Mouse (Mus musculus) embryonic facial prominence, embryonic 14.5 days (tissue): ENCODE measurements around the gene Olfr1444. TPM values are rescaled to one million over a fixed set of nuclear protein-coding genes. Genes with fewer than 3 reads are reported as not detected.

Source experiments
- ATAC-seq: fragments of 200-750 bp; cut with Nextera tagmentation; 2 replicates; pipeline ENCODE4 v1.8.0; 2017; ENCODE audit warnings: low read depth, moderate number of reproducible peaks, moderate TSS enrichment
- DNase-seq: peaks from one replicate; pipeline ENCODE4 v3.0.0-alpha.2; 2015; ENCODE audit warnings: low spot score
- H3K27ac ChIP-seq: fragments of 300-500 bp; sonication (generic); replicated peaks from 2 replicates; pipeline ENCODE4 v1.5.1; 2014; ENCODE audit warnings: low read depth, mild to moderate bottlenecking, low read length, moderate library complexity
- H3K27me3 ChIP-seq: fragments of 300-500 bp; sonication (generic); replicated peaks from 2 replicates; pipeline ENCODE4 v1.6.1; 2014; ENCODE audit warnings: low read length; ENCODE audit not compliant: control insufficient read depth, insufficient read depth
- H3K36me3 ChIP-seq: fragments of 300-500 bp; sonication (generic); 2 replicates; pipeline ENCODE4 v1.6.1; 2014; ENCODE audit warnings: low read length, mixed read lengths; ENCODE audit not compliant: control insufficient read depth, insufficient read depth
- H3K4me1 ChIP-seq: fragments of 300-500 bp; sonication (generic); 2 replicates; pipeline ENCODE4 v1.6.1; 2014; ENCODE audit warnings: antibody characterized with exemption, low read length; ENCODE audit not compliant: control insufficient read depth, insufficient read depth
- H3K4me2 ChIP-seq: fragments of 300-500 bp; sonication (generic); 2 replicates; pipeline ENCODE4 v1.6.1; 2014; ENCODE audit warnings: low read depth, mild to moderate bottlenecking, low read length, moderate library complexity, mixed read lengths
- H3K4me3 ChIP-seq: fragments of 300-500 bp; sonication (generic); 2 replicates; pipeline ENCODE4 v1.5.1; 2014; ENCODE audit warnings: low read depth, mild to moderate bottlenecking, low read length
- H3K9ac ChIP-seq: fragments of 300-500 bp; sonication (generic); 2 replicates; pipeline ENCODE4 v1.6.1; 2014; ENCODE audit warnings: low read depth, mild to moderate bottlenecking, low read length, moderate library complexity, mixed read lengths
- H3K9me3 ChIP-seq: fragments of 300-500 bp; sonication (generic); 2 replicates; pipeline ENCODE4 v1.6.1; 2016; ENCODE audit warnings: low read length; ENCODE audit not compliant: control insufficient read depth
- WGBS: fragments of 180-500 bp; shearing (Covaris S2); extraction: QIAGEN DNeasy Blood & Tissue Kit; methylation state at CpG from one replicate; pipeline ENCODE4 v1.1.7; 2014; 5-methylcytosine and 5-hydroxymethylcytosine counted together
- polyA plus RNA-seq: library from polyadenylated mRNA; unstranded; fragments of >200 nt; fragmentation: Nextera tagmentation; extraction: Ambion mirVana; gene quantifications from 2 replicates; pipeline ENCODE4 v1.2.1, GENCODE M21; 2014

Olfr1444 gene
- polyA plus RNA-seq, 1 experiment from 2014 or later = not detected

GRCm38 (mm10) chr19:12838507-12838906, 18.6 kb upstream of the Olfr1444 start:
- H3K4me1 ChIP-seq = no peaks in the 10 kb centered on the region
- no peak overlapping the region for H3K27ac ChIP-seq
- H3K4me2 ChIP-seq = no peak overlapping the region
- no peak overlapping the region for H3K4me3 ChIP-seq
- H3K9ac ChIP-seq = no peak overlapping the region
- no peak for DNase-seq
- no peaks in the 10 kb centered on the region for H3K9me3 ChIP-seq
- 91% methylated on average over 1 of the region's 1 CpGs for WGBS
- H3K27me3 ChIP-seq = no peaks in the 10 kb centered on the region
- no peak for ATAC-seq
- no peaks in the 10 kb centered on the region for H3K36me3 ChIP-seq

DNA sequence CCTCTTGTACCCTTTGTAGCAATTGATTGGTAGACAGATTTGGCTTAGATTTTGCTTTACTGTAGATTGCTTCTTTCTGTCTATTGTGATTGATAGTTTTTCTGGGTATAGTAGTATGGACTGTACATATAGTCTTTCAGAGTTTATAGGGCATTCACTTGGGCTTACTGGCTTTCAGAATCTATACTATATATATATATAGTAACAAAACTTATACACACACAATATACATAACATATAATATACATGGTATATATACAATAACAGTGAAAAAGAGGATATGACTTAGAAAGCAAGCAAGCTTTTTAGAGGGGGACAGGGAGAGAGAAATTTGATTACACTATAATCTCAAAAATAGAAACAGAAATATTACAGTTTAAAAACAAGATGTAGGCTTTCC, 10.7 kb upstream of the Olfr1444 start, which contains the start of gene Gm5244:
Gm5244 (plus strand) TSS at position 301 of the 400 bp plus-strand sequence.
- Histone ChIP-seq H3K27ac (no peak within 1 kb of the TSS), H3K4me3 (no peak within 1 kb of the TSS), H3K27me3 (no peaks in the 10 kb centered on the region), H3K4me2 (no peak within 1 kb of the TSS), H3K36me3 (no peaks in the 10 kb centered on the region), H3K9me3 (no peaks in the 10 kb centered on the region), H3K4me1 (no peaks in the 10 kb centered on the region), H3K9ac (no peak within 1 kb of the TSS)
- DNase-seq (no peak), ATAC-seq (no peak)

- no peak for ATAC-seq
- WGBS = 79% methylated on average over 2 of the region's 2 CpGs
Measured at GRCm38 (mm10) chr19:12883555-12883954, 26.5 kb downstream of the Olfr1444 start, which contains the start of gene Olfr1445. TSS of gene Olfr1445 (plus strand) at chr19:12883855.

DNA sequence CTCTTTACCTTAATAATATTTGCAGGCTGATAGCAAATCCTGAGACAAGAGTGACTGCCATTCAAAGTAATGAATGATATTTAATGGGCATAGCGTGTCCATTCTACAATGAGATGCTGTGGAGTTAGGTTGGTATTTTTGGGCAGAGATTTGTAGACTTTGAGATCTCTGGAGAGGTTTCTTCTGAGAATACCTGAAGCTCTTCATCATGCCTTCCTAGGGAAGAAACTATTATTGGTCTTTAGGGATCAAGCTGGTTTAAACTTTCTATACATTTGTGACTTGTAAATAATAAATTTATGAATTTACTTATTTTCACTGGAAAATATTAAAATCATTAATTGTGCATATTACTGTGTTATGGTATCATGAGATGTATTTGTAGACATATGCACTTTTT, 36.3 kb downstream of the Olfr1444 start, which contains the start of gene Olfr1446:
Olfr1446 (minus strand) TSS at position 101 of the 400 bp plus-strand sequence.
- H3K9me3 ChIP-seq = no peaks in the 10 kb centered on the region
- H3K27me3 ChIP-seq = no peaks in the 10 kb centered on the region
- no peaks in the 10 kb centered on the region for H3K36me3 ChIP-seq
- 80% methylated on average over 1 of the region's 1 CpGs for WGBS
- no peak within 1 kb of the TSS for H3K27ac ChIP-seq
- no peak within 1 kb of the TSS for H3K4me2 ChIP-seq
- DNase-seq (no peak), ATAC-seq (no peak)
- no peaks in the 10 kb centered on the region for H3K4me1 ChIP-seq
- H3K9ac ChIP-seq = no peak within 1 kb of the TSS
- no peak within 1 kb of the TSS for H3K4me3 ChIP-seq

More at GRCm38 (mm10) chr19:12883555-12883954, 26.5 kb downstream of the Olfr1444 start, which contains the start of gene Olfr1445:
- Histone ChIP-seq H3K9me3 (no peaks in the 10 kb centered on the region), H3K36me3 (no peaks in the 10 kb centered on the region), H3K4me3 (no peak within 1 kb of the TSS), H3K27me3 (no peaks in the 10 kb centered on the region), H3K9ac (no peak within 1 kb of the TSS), H3K27ac (no peak within 1 kb of the TSS), H3K4me2 (no peak within 1 kb of the TSS), H3K4me1 (no peaks in the 10 kb centered on the region)
- DNase-seq = no peak

DNA sequence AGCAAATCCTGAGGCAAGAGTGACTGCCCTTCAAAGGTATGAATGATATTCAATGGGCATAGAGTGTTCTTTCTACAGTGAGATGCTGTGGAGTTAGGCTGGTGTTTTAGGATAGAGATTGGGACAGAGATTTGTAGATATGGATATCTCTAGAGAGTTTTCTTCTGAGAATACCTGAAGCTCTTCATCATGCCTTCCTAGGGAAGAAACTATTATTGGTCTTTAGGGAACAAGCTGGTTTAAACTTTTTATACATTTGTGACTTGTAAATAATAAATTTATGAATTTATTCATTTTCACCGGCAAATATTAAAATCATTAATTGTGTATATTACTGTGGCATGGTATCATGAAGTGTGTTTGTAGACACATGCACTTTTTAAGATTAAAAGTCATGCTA, 46.6 kb downstream of the Olfr1444 start, which contains the start of gene Olfr1447:
Olfr1447 (minus strand) TSS at position 101 of the 400 bp plus-strand sequence.
- ATAC-seq = no peak
- Histone ChIP-seq H3K9me3 (no peaks in the 10 kb centered on the region), H3K27ac (no peak within 1 kb of the TSS), H3K36me3 (no peaks in the 10 kb centered on the region), H3K9ac (no peak within 1 kb of the TSS), H3K4me3 (no peak within 1 kb of the TSS), H3K4me2 (no peak within 1 kb of the TSS), H3K27me3 (no peaks in the 10 kb centered on the region), H3K4me1 (no peaks in the 10 kb centered on the region)
- 94% methylated on average over 1 of the region's 1 CpGs for WGBS
- DNase-seq = no peak

Other genes starting within 250 kb of the Olfr1444 start
- gene Glyat, start 224.0 kb upstream of the Olfr1444 start, polyA plus RNA-seq = not detected in 2 replicates
- not detected in 2 replicates for gene Olfr1442, start 186.8 kb upstream of the Olfr1444 start, polyA plus RNA-seq
- gene Olfr1443, start 179.2 kb upstream of the Olfr1444 start, polyA plus RNA-seq = not detected in 2 replicates
- not detected in 2 replicates for gene Keg1, start 161.5 kb upstream of the Olfr1444 start, polyA plus RNA-seq
- 0.29 and 0.81 TPM in 2 replicates for gene Cntf, start 91.7 kb upstream of the Olfr1444 start, polyA plus RNA-seq
- 8.9 and 10.1 TPM in 2 replicates for gene Zfp91, start 61.2 kb upstream of the Olfr1444 start, polyA plus RNA-seq
- 4.2 and 4.6 TPM in 2 replicates for gene Lpxn, start 61.1 kb upstream of the Olfr1444 start, polyA plus RNA-seq
- not detected in 2 replicates for gene Gm5244, start 10.6 kb upstream of the Olfr1444 start, polyA plus RNA-seq
- gene Olfr1445, start 26.6 kb downstream of the Olfr1444 start, polyA plus RNA-seq = not detected in 2 replicates
- gene Olfr1446, start 36.2 kb downstream of the Olfr1444 start, polyA plus RNA-seq = not detected in 2 replicates
- gene Olfr1447, start 46.5 kb downstream of the Olfr1444 start, polyA plus RNA-seq = not detected in 2 replicates
- not detected in 2 replicates for gene Olfr1448, start 67.1 kb downstream of the Olfr1444 start, polyA plus RNA-seq
- not detected in 2 replicates for gene Olfr1449, start 73.6 kb downstream of the Olfr1444 start, polyA plus RNA-seq
- gene Olfr1450, start 93.0 kb downstream of the Olfr1444 start, polyA plus RNA-seq = not detected in 2 replicates
- gene Olfr1451, start 137.7 kb downstream of the Olfr1444 start, polyA plus RNA-seq = not detected in 2 replicates
- gene Olfr1453, start 171.0 kb downstream of the Olfr1444 start, polyA plus RNA-seq = not detected in 2 replicates
- 0.13 TPM in 1 of 2 replicates, not detected in the other for gene Olfr1454, start 203.3 kb downstream of the Olfr1444 start, polyA plus RNA-seq
- gene Olfr1457, start 240.6 kb downstream of the Olfr1444 start, polyA plus RNA-seq = not detected in 2 replicates
- gene Olfr1458, start 249.5 kb downstream of the Olfr1444 start, polyA plus RNA-seq = not detected in 2 replicates